Mouse (Mus musculus) heart, postnatal 0 days (tissue): ENCODE data around the gene Nr3c2. TPM values are rescaled to one million over a fixed set of nuclear protein-coding genes. Genes with fewer than 3 reads are reported as not detected.

ENCODE experiments used
- ATAC-seq: fragments of 200-750 bp; cut with Nextera tagmentation; 2 replicates; pipeline ENCODE4 v1.8.0; 2017; ENCODE audit warnings: low read depth, moderate number of reproducible peaks, moderate library complexity; ENCODE audit not compliant: insufficient read depth
- DNase-seq: peaks from one replicate; pipeline ENCODE4 v3.0.0-alpha.2; 2016; ENCODE audit warnings: low spot score
- H3K27ac ChIP-seq: fragments of 300-500 bp; sonication (generic); 2 replicates; pipeline ENCODE4 v1.5.1; 2014; ENCODE audit warnings: low read depth, mild to moderate bottlenecking
- H3K27me3 ChIP-seq: fragments of 300-500 bp; sonication (generic); 2 replicates; pipeline ENCODE4 v1.6.1; 2014; ENCODE audit warnings: low read length, mixed read lengths; ENCODE audit not compliant: control insufficient read depth, insufficient read depth
- H3K36me3 ChIP-seq: fragments of 300-500 bp; sonication (generic); replicated peaks from 2 replicates; pipeline ENCODE4 v1.6.1; 2014; ENCODE audit warnings: low read length, mixed read lengths; ENCODE audit not compliant: control insufficient read depth, insufficient read depth
- H3K4me1 ChIP-seq: fragments of 300-500 bp; sonication (generic); 2 replicates; pipeline ENCODE4 v1.6.1; 2014; ENCODE audit warnings: antibody characterized with exemption; ENCODE audit not compliant: control insufficient read depth, insufficient read depth
- H3K4me2 ChIP-seq: fragments of 300-500 bp; sonication (generic); 2 replicates; pipeline ENCODE4 v1.6.1; 2014; ENCODE audit warnings: low read depth, mild to moderate bottlenecking, low read length, moderate library complexity
- H3K4me3 ChIP-seq: fragments of 300-500 bp; sonication (generic); 2 replicates; pipeline ENCODE4 v1.5.1; 2014; ENCODE audit warnings: low read depth, low read length
- H3K9ac ChIP-seq: fragments of 300-500 bp; sonication (generic); replicated peaks from 2 replicates; pipeline ENCODE4 v1.6.1; 2014; ENCODE audit warnings: low read depth, low read length, mixed read lengths
- H3K9me3 ChIP-seq: fragments of 300-500 bp; sonication (generic); replicated peaks from 2 replicates; pipeline ENCODE4 v1.6.1; 2016; ENCODE audit warnings: low read length; ENCODE audit not compliant: control insufficient read depth
- CTCF ChIP-seq: IDR thresholded peaks from 2 replicates; pipeline ENCODE4 v1.5.1; 2016; ENCODE audit warnings: antibody characterized with exemption, control low read depth, low read depth
- EP300 ChIP-seq: IDR thresholded peaks from 2 replicates; pipeline ENCODE4 v1.6.1; 2016; ENCODE audit warnings: antibody characterized with exemption, low read depth
- WGBS: fragments of 180-500 bp; shearing (Covaris S2); extraction: QIAGEN DNeasy Blood & Tissue Kit; methylation state at CpG from one replicate; pipeline ENCODE4 v1.1.7; 2014; 5-methylcytosine and 5-hydroxymethylcytosine counted together
- polyA plus RNA-seq: library from polyadenylated mRNA; unstranded; fragments of >200 nt; fragmentation: Nextera tagmentation; extraction: Ambion mirVana; gene quantifications from 2 replicates; pipeline ENCODE4 v1.2.1, GENCODE M21; 2015
- total RNA-seq: library from RNA; depleted of rRNA; stranded (reverse); fragments of >200 nt; gene quantifications from 2 replicates; pipeline ENCODE4 v1.2.3, GENCODE M21; 2014; ENCODE audit warnings: low replicate concordance

Gene Nr3c2
- total and polyA plus RNA-seq, 2 experiments from 2014 or later = 7.6 to 10.8 TPM

GRCm38 (mm10) chr8:77228688-77229087 lies 329.4 kb downstream of the Nr3c2 start:
- no peak for ATAC-seq
- H3K27ac ChIP-seq = no peak overlapping the region
- WGBS = 79% methylated on average over 7 of the region's 7 CpGs

GRCm38 (mm10) chr8:77231211-77231610 lies 332.0 kb downstream of the Nr3c2 start:
- DNase-seq = no peak
- Histone ChIP-seq H3K4me1 (peaks cover 23% of the 10 kb centered on the region), H3K4me2 (no peak overlapping the region), H3K27me3 (no peaks in the 10 kb centered on the region), H3K36me3 (no peaks in the 10 kb centered on the region), H3K9ac (no peak overlapping the region), H3K4me3 (no peak overlapping the region), H3K9me3 (no peaks in the 10 kb centered on the region), H3K27ac (no peak overlapping the region; the same call in 1 of the 2 replicates)
- 81% methylated on average over 1 of the region's 1 CpGs for WGBS
- TF ChIP-seq EP300 = no peak
- TF ChIP-seq CTCF = no peak
- ATAC-seq = no peak

More at GRCm38 (mm10) chr8:77228688-77229087, 329.4 kb downstream of the Nr3c2 start:
- Histone ChIP-seq H3K36me3 (no peaks in the 10 kb centered on the region), H3K4me3 (no peak overlapping the region), H3K9me3 (no peaks in the 10 kb centered on the region), H3K4me1 (peaks cover 22% of the 10 kb centered on the region), H3K9ac (no peak overlapping the region), H3K27me3 (no peaks in the 10 kb centered on the region), H3K4me2 (no peak overlapping the region)
- DNase-seq = no peak
- no peak for TF ChIP-seq CTCF
- no peak for TF ChIP-seq EP300

- H3K4me3 ChIP-seq = no peak overlapping the region
- TF ChIP-seq EP300 (no peak), CTCF (no peak)
- H3K9ac ChIP-seq = no peak overlapping the region
- no peak overlapping the region for H3K4me2 ChIP-seq
- no peaks in the 10 kb centered on the region for H3K27me3 ChIP-seq
- H3K27ac ChIP-seq = peak overlapping the region; percentile 79
- H3K9me3 ChIP-seq = no peaks in the 10 kb centered on the region
- WGBS = 30% methylated on average over 6 of the region's 6 CpGs
- ATAC-seq = no peak
- no peaks in the 10 kb centered on the region for H3K36me3 ChIP-seq
- no peak for DNase-seq
- peaks cover 23% of the 10 kb centered on the region for H3K4me1 ChIP-seq
Measured at GRCm38 (mm10) chr8:77231834-77232233, 332.6 kb downstream of the Nr3c2 start.

- peaks cover 23% of the 10 kb centered on the region for H3K4me1 ChIP-seq
- H3K9me3 ChIP-seq = no peaks in the 10 kb centered on the region
- TF ChIP-seq EP300 (peak; percentile 83), CTCF (no peak)
- H3K27ac ChIP-seq = peak overlapping the region; percentile 79
- ATAC-seq = peak; percentile 61
- no peak overlapping the region for H3K9ac ChIP-seq
- H3K4me3 ChIP-seq = no peak overlapping the region
- peak; percentile 67 for DNase-seq
- no peaks in the 10 kb centered on the region for H3K27me3 ChIP-seq
- 28% methylated on average over 3 of the region's 3 CpGs for WGBS
- no peaks in the 10 kb centered on the region for H3K36me3 ChIP-seq
- no peak overlapping the region for H3K4me2 ChIP-seq
Measured at GRCm38 (mm10) chr8:77232411-77232810, 333.2 kb downstream of the Nr3c2 start.

- Histone ChIP-seq H3K4me3 (no peak overlapping the region), H3K27ac (no peak overlapping the region), H3K27me3 (no peaks in the 10 kb centered on the region), H3K9ac (no peak overlapping the region), H3K4me2 (no peak overlapping the region), H3K4me1 (peaks cover 15% of the 10 kb centered on the region), H3K9me3 (no peaks in the 10 kb centered on the region), H3K36me3 (0 out of 2 replicates have a peak, but pooled peaks cover 4% of the 10 kb centered on the region)
- no peak for DNase-seq
- TF ChIP-seq EP300 = no peak
- TF ChIP-seq CTCF = no peak
- no peak for ATAC-seq
- 70% methylated on average over 1 of the region's 1 CpGs for whole genome bisulfite sequencing
Measured at GRCm38 (mm10) chr8:77236701-77237100, 337.5 kb downstream of the Nr3c2 start.

- H3K9me3 ChIP-seq = no peaks in the 10 kb centered on the region
- H3K27me3 ChIP-seq = no peaks in the 10 kb centered on the region
- no peak overlapping the region for H3K9ac ChIP-seq
- H3K4me1 ChIP-seq = no peaks in the 10 kb centered on the region
- peaks cover 13% of the 10 kb centered on the region; the same call in 1 of the 2 replicates for H3K36me3 ChIP-seq
- TF ChIP-seq CTCF = peak; percentile 29
- TF ChIP-seq EP300 = no peak
- DNase-seq = no peak
- no peak for ATAC-seq
- H3K27ac ChIP-seq = no peak overlapping the region
- H3K4me2 ChIP-seq = no peak overlapping the region
- no peak overlapping the region for H3K4me3 ChIP-seq
Measured at GRCm38 (mm10) chr8:77239462-77239861, 340.2 kb downstream of the Nr3c2 start.
